Comparison of ENCODE assay signal across 25 mouse cellular contexts in genomic region chr17:69397163-69397562, GRCm38 (mm10). TPM values are rescaled to one million over a fixed set of nuclear protein-coding genes. Genes with fewer than 3 reads are reported as not detected.
A peak's percentile ranks its signal among the peaks of the same experiment; 100 is the strongest.
DNase-seq lines count a peak whose midpoint lies in the region; ATAC-seq and TF ChIP-seq lines count a peak whose summit lies in the region.
"Had no signal": no experiment of that assay in that cellular context is flagged by ENCODE, and none has a peak within 500 bp of the region (broad histone marks: within the 10 kb centered on the region; RNA-seq: fewer than 3 reads in every experiment).

No protein-coding gene starts in this region.

- no peak overlapping the region for H3K9ac ChIP-seq in kidney, postnatal 0 days (ENCODE audit: low read depth, low read length)
- peak overlapping the region; percentile 14; the same call in 1 of the 2 replicates for H3K9ac ChIP-seq in liver, embryonic 13.5 days
- H3K9ac ChIP-seq: heart, embryonic 12.5 days had no signal

- no peak for ATAC-seq in kidney, postnatal 0 days (replicated peaks; ENCODE audit: low FRiP score, low read depth)
- no peak for ATAC-seq in liver, embryonic 13.5 days (ENCODE audit: low read depth)
- ATAC-seq: hindbrain, postnatal 0 days; intestine, postnatal 0 days had no signal

- peak overlapping the region; percentile 64; the same call in 1 of the 2 replicates for H3K27ac ChIP-seq in heart, embryonic 10.5 days
- H3K27ac ChIP-seq in kidney, postnatal 0 days: no peak overlapping the region
- no peak overlapping the region for H3K27ac ChIP-seq in kidney, adult 2 months (ENCODE audit: insufficient read depth, low read depth, low read length)
- peak overlapping the region; percentile 37; the same call in 1 of the 2 replicates for H3K27ac ChIP-seq in liver, embryonic 13.5 days
- H3K27ac ChIP-seq: forebrain, embryonic 10.5 days; hindbrain, embryonic 10.5 days; hindbrain, postnatal 0 days; left cerebral cortex, adult 2 months; midbrain, embryonic 10.5 days had no signal

- no peak for TF ChIP-seq POLR2A in kidney, adult 2 months (IDR thresholded peaks at IDR 0.05; ENCODE audit: low read depth, low read length)

- peak overlapping the region; percentile 13; the same call in 1 of the 2 replicates for H3K4me2 ChIP-seq in kidney, postnatal 0 days (ENCODE audit: low read length)
- peak overlapping the region; percentile 43; the same call in 1 of the 2 replicates for H3K4me2 ChIP-seq in liver, embryonic 13.5 days

- H3K36me3 ChIP-seq in heart, embryonic 10.5 days: no peaks in the 10 kb centered on the region
- no peaks in the 10 kb centered on the region for H3K36me3 ChIP-seq in kidney, postnatal 0 days (ENCODE audit: insufficient read depth, low read length)
- no peaks in the 10 kb centered on the region for H3K36me3 ChIP-seq in kidney, adult 2 months (ENCODE audit: control insufficient read depth, insufficient read depth, low read length)
- no peaks in the 10 kb centered on the region for H3K36me3 ChIP-seq in liver, embryonic 13.5 days
- H3K36me3 ChIP-seq: forebrain, embryonic 10.5 days; heart, embryonic 12.5 days; hindbrain, embryonic 10.5 days; midbrain, embryonic 10.5 days had no signal

- H3K4me3 ChIP-seq in heart, embryonic 10.5 days: no peak overlapping the region
- no peak overlapping the region for H3K4me3 ChIP-seq in kidney, postnatal 0 days (replicated peaks; ENCODE audit: low read depth, low read length)
- no peak overlapping the region for H3K4me3 ChIP-seq in kidney, adult 2 months (ENCODE audit: insufficient read depth, low read depth, low read length)
- H3K4me3 ChIP-seq in liver, embryonic 13.5 days (replicated peaks): peak overlapping the region; percentile 18; the same call in 1 of the 2 replicates
- H3K4me3 ChIP-seq: forebrain, embryonic 10.5 days; hindbrain, embryonic 10.5 days; left cerebral cortex, adult 2 months; midbrain, embryonic 10.5 days had no signal

- 52% methylated on average over 5 of the region's 5 CpGs for WGBS in heart, embryonic 10.5 days
- WGBS in kidney, postnatal 0 days: 36% methylated on average over 5 of the region's 5 CpGs
- WGBS in kidney, adult 2 months: 22% methylated on average over 5 of the region's 5 CpGs
- 36% methylated on average over 5 of the region's 5 CpGs for WGBS in liver, embryonic 13.5 days (ENCODE audit: insufficient replicate concordance)

- TF ChIP-seq CTCF in kidney, postnatal 0 days (IDR thresholded peaks at IDR 0.05; ENCODE audit: low read depth): no peak
- no peak for TF ChIP-seq CTCF in kidney, adult 2 months (conservative IDR thresholded peaks at IDR 0.05; ENCODE audit: insufficient read depth, insufficient read length, low read depth, low read length)

- peaks cover 8% of the 10 kb centered on the region; the same call in 1 of the 2 replicates for H3K4me1 ChIP-seq in heart, embryonic 10.5 days
- no peaks in the 10 kb centered on the region for H3K4me1 ChIP-seq in kidney, postnatal 0 days (replicated peaks; ENCODE audit: insufficient read depth, low read length)
- H3K4me1 ChIP-seq in kidney, adult 2 months (ENCODE audit: control insufficient read depth, insufficient read depth, low read length): no peaks in the 10 kb centered on the region
- peaks cover 35% of the 10 kb centered on the region for H3K4me1 ChIP-seq in liver, embryonic 13.5 days (replicated peaks)
- H3K4me1 ChIP-seq: heart, embryonic 12.5 days; midbrain, embryonic 10.5 days had no signal

- H3K27me3 ChIP-seq in heart, embryonic 10.5 days (ENCODE audit: insufficient read depth, poor library complexity, severe bottlenecking): no peaks in the 10 kb centered on the region
- H3K27me3 ChIP-seq in kidney, postnatal 0 days (ENCODE audit: insufficient read depth, low read length): no peaks in the 10 kb centered on the region
- no peaks in the 10 kb centered on the region for H3K27me3 ChIP-seq in kidney, adult 2 months (replicated peaks; ENCODE audit: control insufficient read depth, insufficient read depth, low read length)
- no peaks in the 10 kb centered on the region for H3K27me3 ChIP-seq in liver, embryonic 13.5 days
- H3K27me3 ChIP-seq: heart, embryonic 12.5 days had no signal

- H3K9me3 ChIP-seq in heart, embryonic 10.5 days: no peaks in the 10 kb centered on the region
- H3K9me3 ChIP-seq in kidney, postnatal 0 days (replicated peaks; ENCODE audit: low read length): no peaks in the 10 kb centered on the region
- no peaks in the 10 kb centered on the region for H3K9me3 ChIP-seq in liver, embryonic 13.5 days (replicated peaks)
- H3K9me3 ChIP-seq: forebrain, embryonic 10.5 days; heart, embryonic 12.5 days; hindbrain, embryonic 10.5 days; midbrain, embryonic 10.5 days had no signal

- DNase-seq in heart, embryonic 10.5 days (ENCODE audit: low spot score): no peak
- DNase-seq in heart, adult 8-10 months (ENCODE audit: low spot score): no peak
- DNase-seq in kidney, postnatal 0 days (ENCODE audit: low spot score): no peak
- no peak for DNase-seq in kidney, adult 2 months
- no peak for DNase-seq in liver, embryonic 13.5 days
- no peak for DNase-seq in layer of hippocampus, adult 9-11 months
- DNase-seq in retina, embryonic 14.5 days (ENCODE audit: low spot score): no peak
- DNase-seq: adrenal gland, postnatal 25 days; cerebellum, adult 18-20 months; cerebellum, postnatal 25 days; embryo, embryonic 11 days; gastrocnemius, postnatal 14 days; kidney, postnatal 36 days; left cerebral cortex, postnatal 4 days; lung, adult 18-20 months; thymus, postnatal 14 days had no signal

RNA-seq across cellular contexts. Expression of gene Zbtb14, which starts 14.3 kb away (rescaled TPM):
- 16.9 and 17.7 TPM in 2 replicates for polyA plus RNA-seq in heart, embryonic 10.5 days (2016; fragmentation: Nextera tagmentation; extraction: Ambion mirVana)
- 10 to 100 TPM; 11.0 to 13.8 (median 11.5) TPM for total RNA-seq in heart, adult 8-10 months (2022)
- 17.0 and 20.1 TPM in 2 replicates for polyA plus RNA-seq in kidney, postnatal 0 days (2015; fragmentation: Nextera tagmentation; extraction: Ambion mirVana)
- 4.8 and 5.2 TPM in 2 replicates for polyA plus RNA-seq in kidney, adult 2 months (2012; rRNA removed)
- 9.8 and 13.3 TPM in 2 replicates for polyA plus RNA-seq in liver, embryonic 13.5 days (2015; fragmentation: Nextera tagmentation; extraction: Ambion mirVana)

RNA-seq across cellular contexts. Expression of gene Akain1, which starts 42.0 kb away (rescaled TPM):
- 0.11 TPM in 1 of 2 replicates, not detected in the other for polyA plus RNA-seq in heart, embryonic 10.5 days (2016; fragmentation: Nextera tagmentation; extraction: Ambion mirVana)
- total RNA-seq in heart, adult 8-10 months (2022): not detected
- polyA plus RNA-seq in kidney, postnatal 0 days (2015; fragmentation: Nextera tagmentation; extraction: Ambion mirVana): not detected in 2 replicates
- not detected in 2 replicates for polyA plus RNA-seq in kidney, adult 2 months (2012; rRNA removed)
- not detected in 2 replicates for polyA plus RNA-seq in liver, embryonic 13.5 days (2015; fragmentation: Nextera tagmentation; extraction: Ambion mirVana)
- total RNA-seq: adrenal gland, postnatal 25 days; gastrocnemius, postnatal 14 days; MEL had no signal
- polyA plus RNA-seq: embryonic facial prominence, embryonic 14.5 days; forebrain, embryonic 10.5 days; heart, embryonic 12.5 days; intestine, postnatal 0 days; midbrain, embryonic 10.5 days had no signal

Comparison
In these comparisons a context has a peak if more than half of its experiments do, and no peak if none do; other contexts are left out.
1. H3K27ac ChIP-seq: peak in heart, embryonic 10.5 days (single experiment) and liver, embryonic 13.5 days (single experiment); none in kidney, postnatal 0 days (single experiment) and kidney, adult 2 months (single experiment).